Mouse (Mus musculus): Measurements from ENCODE around the gene Pnp2. TPM values are rescaled to one million over a fixed set of nuclear protein-coding genes. Genes with fewer than 3 reads are reported as not detected.

Gene Pnp2
- 6.7 and 8.1 TPM in 2 replicates for polyA plus RNA-seq (2012; rRNA removed)

DNA sequence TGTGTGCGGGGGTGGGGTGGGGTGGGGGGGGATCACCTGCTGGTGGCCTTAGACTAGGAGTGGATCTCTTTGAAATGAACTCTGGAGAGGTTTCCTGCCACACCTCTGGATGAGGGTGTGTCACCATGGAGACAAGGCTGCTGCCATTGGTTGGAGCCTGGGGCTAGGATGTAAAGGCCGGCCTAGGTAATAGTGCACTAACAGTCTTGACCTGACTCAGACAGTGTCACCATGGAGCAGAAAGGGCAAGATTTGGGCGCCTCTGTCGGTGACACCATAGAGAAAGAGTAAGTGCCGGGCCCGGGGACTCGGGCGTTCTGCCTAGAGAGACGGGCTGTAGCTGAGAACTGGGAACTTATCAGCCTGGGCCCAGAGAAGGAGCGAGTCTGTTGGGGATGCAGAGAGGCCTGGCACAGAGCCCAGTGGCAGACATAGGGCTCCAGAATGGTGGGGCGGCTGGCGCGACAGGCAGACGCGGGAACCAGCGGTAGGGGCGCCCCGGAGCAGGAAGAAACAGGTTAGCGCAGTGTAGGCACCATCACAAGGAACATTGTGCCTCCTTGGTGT lies at the start of gene Pnp2:
TSS of gene Pnp2 (plus strand) at position 51 of the 567 bp plus-strand sequence.

DNA sequence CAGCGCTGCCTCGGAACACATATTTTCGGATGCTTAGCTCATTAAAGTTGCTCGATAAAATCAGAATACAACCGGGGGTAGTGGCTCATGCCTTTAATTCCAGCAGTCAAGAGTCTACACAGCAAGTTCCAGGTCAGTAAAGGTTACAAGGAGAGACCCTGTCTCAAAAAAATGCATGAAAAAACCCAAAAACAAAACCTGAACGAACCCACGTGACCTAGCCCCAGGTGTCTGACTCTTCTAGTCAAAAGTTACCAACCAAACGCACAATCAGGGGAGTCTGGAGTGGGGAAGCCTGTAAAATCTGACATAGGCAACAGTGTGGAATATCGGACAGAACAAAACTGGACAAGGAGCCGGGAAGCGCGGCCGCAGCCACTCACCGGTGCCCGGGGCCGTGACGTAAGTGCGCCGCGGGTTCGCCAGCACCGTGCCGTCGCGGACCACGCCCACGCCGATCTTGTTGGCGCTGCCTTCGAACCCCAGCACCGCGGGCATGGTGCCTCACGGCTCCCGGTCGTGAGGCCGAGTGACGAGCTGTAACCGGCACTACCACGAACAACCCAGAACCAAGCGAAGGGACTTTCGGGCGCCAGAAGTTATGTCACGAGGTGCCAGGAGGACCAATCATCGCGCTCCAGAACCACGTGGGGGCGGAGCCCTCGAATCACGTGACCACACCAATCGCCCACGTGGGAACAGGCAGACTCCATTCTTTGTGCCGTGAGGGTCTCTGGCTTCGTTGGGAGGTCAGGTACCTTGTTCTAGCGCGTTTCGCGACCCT lies 31.3 kb upstream of the Pnp2 start, which contains the start of the genes Osgep and Apex1:
TSS of gene Osgep (minus strand) at position 613 of the 784 bp plus-strand sequence.
TSS of gene Apex1 (plus strand) at position 688 of the 784 bp plus-strand sequence.

DNA sequence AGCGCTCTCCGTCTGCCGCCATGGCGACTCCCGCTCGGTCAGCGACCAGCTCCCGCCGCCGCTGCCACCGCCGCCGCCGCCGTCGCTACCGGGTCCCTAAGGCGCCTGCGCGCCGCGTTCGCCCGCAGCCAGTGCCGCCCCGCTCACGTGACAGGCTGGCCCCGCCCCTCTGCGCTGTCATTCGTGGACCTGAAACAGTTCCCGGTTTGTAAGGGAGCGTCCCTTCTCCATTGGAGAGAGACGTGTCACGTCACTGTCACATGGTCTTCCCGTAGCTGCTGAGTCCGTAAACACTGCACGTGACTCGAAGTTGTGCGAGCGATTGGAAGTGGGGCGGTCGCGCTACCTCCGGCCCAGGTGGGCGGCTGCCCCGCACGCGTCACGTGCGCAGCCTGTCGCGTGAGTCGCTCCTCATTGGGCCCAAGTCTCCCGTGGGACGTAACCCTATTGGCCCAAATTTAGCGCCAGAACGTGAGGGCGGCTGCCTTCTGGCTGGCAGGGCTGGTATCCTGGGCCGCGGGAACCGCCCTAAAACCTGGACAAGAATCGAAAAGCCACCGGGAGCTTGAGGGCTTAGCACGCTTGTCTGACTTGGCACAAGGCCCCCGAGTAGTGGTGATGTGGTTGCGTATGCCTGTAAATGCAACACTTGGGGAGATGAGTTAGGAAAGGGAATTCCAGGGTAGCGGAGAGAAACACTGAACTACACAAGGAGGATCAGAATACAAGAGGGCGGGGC lies 24.9 kb upstream of the Pnp2 start, which contains the start of the genes Pip4p1 and Pnp:
TSS of gene Pip4p1 (minus strand) at position 103 of the 739 bp plus-strand sequence.
TSS of gene Pnp (plus strand) at position 329 of the 739 bp plus-strand sequence.

DNA sequence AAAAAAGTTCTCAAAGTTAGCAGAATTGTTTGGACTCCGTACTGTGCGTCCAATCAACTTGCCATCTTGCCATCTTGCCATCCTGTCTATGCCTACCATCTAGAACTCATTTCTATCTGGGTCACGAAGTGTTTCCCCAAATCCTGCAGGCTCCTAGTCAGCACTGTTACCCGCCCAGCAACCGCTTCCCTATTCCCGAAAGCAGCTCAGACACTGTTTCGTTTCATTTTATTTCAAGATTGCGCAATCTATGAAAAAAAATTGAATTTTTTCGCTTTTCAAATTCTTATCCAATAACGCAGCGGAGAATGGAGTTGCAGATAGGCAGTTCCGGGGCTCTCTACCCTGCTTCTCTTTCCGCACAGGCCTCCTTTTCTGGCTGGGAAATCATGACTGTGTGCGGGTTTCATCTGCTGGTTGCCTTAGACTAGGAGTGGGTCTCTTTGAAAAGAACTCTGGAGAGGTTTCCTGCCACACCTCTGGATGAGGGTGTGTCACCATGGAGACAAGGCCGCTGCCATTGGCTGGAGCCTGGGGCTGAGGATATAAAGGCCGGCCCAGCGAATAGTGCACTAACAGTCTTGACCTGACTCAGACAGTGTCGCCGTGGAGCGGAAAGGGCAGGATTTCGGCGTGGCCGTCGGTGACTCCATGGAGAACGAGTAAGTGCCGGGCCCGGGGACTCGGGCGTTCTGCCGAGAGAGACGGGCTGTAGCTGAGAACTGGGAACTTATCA lies 11.7 kb upstream of the Pnp2 start, which contains the start of gene Gm49342:
TSS of gene Gm49342 (plus strand) at position 586 of the 736 bp plus-strand sequence.

DNA sequence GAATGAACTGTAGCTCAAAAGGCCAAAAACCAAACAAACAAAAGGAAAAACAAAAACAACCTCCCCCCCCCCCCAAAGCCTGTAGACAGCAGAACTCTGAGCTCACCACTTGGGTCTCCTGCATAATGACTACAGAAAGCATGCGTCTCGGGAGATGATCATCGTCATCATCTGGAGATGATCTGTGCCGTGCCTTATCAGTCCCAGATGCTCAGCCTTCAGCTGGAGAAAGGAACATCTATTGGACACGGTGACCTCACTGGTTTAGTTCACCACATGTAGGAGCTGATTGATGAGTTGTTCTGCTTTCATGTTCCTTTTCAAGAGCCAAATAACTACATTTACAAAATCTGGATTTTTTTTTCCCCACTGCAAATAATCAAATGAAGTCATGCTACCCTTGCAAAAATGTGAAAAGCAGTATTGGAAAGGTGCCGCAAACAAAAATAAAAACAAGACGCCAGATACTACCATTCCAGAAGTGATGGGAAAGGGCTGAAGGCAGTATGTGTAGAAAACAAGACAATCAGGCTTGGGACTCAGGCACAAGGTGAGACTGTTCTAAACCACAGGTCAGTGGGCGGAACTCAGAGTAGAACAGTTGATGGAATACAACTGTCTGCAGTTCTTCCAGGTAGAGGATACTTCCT lies 51.5 kb downstream of the Pnp2 start, which contains the start of gene Rnase10:
TSS of gene Rnase10 (plus strand) at position 600 of the 650 bp plus-strand sequence.

Other genes with a start within 250 kb of the Pnp2 start
- not detected in 2 replicates for gene Olfr748, start 248.6 kb upstream of the Pnp2 start, polyA plus RNA-seq (2012; rRNA removed)
- gene Olfr749, start 210.9 kb upstream of the Pnp2 start, polyA plus RNA-seq (2012; rRNA removed), result not detected in 2 replicates
- 15.8 and 17.7 TPM in 2 replicates for gene Ttc5, start 170.5 kb upstream of the Pnp2 start, polyA plus RNA-seq (2012; rRNA removed)
- not detected in 2 replicates for gene Ccnb1ip1, start 148.3 kb upstream of the Pnp2 start, polyA plus RNA-seq (2012; rRNA removed)
- 26.4 and 32.7 TPM in 2 replicates for gene Parp2, start 148.2 kb upstream of the Pnp2 start, polyA plus RNA-seq (2012; rRNA removed)
- gene Tep1, start 85.4 kb upstream of the Pnp2 start, polyA plus RNA-seq (2012; rRNA removed), result 5.7 and 6.0 TPM in 2 replicates
- gene Klhl33, start 58.5 kb upstream of the Pnp2 start, polyA plus RNA-seq (2012; rRNA removed), result 0.11 and 0.28 TPM in 2 replicates
- gene Osgep, start 31.1 kb upstream of the Pnp2 start, polyA plus RNA-seq (2012; rRNA removed), result 40.4 and 47.9 TPM in 2 replicates
- 44.1 and 50.6 TPM in 2 replicates for gene Apex1, start 31.0 kb upstream of the Pnp2 start, polyA plus RNA-seq (2012; rRNA removed)
- 35.0 and 41.2 TPM in 2 replicates for gene Pip4p1, start 25.1 kb upstream of the Pnp2 start, polyA plus RNA-seq (2012; rRNA removed)
- 121 and 139 TPM in 2 replicates for gene Pnp, start 24.9 kb upstream of the Pnp2 start, polyA plus RNA-seq (2012; rRNA removed)
- 103 and 127 TPM in 2 replicates for gene Gm49342, start 11.5 kb upstream of the Pnp2 start, polyA plus RNA-seq (2012; rRNA removed)
- 0.02 and 0.05 TPM in 2 replicates for gene Rnase10, start 51.8 kb downstream of the Pnp2 start, polyA plus RNA-seq (2012; rRNA removed)
- not detected in 2 replicates for gene Rnase9, start 85.9 kb downstream of the Pnp2 start, polyA plus RNA-seq (2012; rRNA removed)
- 0.06 TPM in 1 of 2 replicates, not detected in the other for gene Rnase11, start 94.2 kb downstream of the Pnp2 start, polyA plus RNA-seq (2012; rRNA removed)
- 1.3 and 1.7 TPM in 2 replicates for gene Rnase12, start 101.7 kb downstream of the Pnp2 start, polyA plus RNA-seq (2012; rRNA removed)
- not detected in 2 replicates for gene Olfr750, start 118.4 kb downstream of the Pnp2 start, polyA plus RNA-seq (2012; rRNA removed)
- 29.7 and 48.3 TPM in 2 replicates for gene Rnase4, start 135.1 kb downstream of the Pnp2 start, polyA plus RNA-seq (2012; rRNA removed)
- gene Ang, start 135.2 kb downstream of the Pnp2 start, polyA plus RNA-seq (2012; rRNA removed), result 11.6 and 17.1 TPM in 2 replicates
- gene Eddm3b, start 158.4 kb downstream of the Pnp2 start, polyA plus RNA-seq (2012; rRNA removed), result not detected in 2 replicates
- gene Rnase6, start 167.9 kb downstream of the Pnp2 start, polyA plus RNA-seq (2012; rRNA removed), result 2.6 and 4.3 TPM in 2 replicates
- gene Rnase1, start 190.8 kb downstream of the Pnp2 start, polyA plus RNA-seq (2012; rRNA removed), result 0.07 and 0.82 TPM in 2 replicates
- gene Rnase2b, start 206.3 kb downstream of the Pnp2 start, polyA plus RNA-seq (2012; rRNA removed), result not detected in 2 replicates
- gene Ang2, start 243.2 kb downstream of the Pnp2 start, polyA plus RNA-seq (2012; rRNA removed), result not detected in 2 replicates
- gene Ear14, start 247.4 kb downstream of the Pnp2 start, polyA plus RNA-seq (2012; rRNA removed), result not detected in 2 replicates

All from liver, embryonic 18 days (tissue).